Mouse (Mus musculus) adrenal gland, postnatal 10 days (tissue): ENCODE results near the gene Fam160b1. TPM values are rescaled to one million over a fixed set of nuclear protein-coding genes. Genes with fewer than 3 reads are reported as not detected.
A peak's percentile ranks its signal among the peaks of the same experiment; 100 is the strongest.

Experiments used
- DNase-seq: peaks from one replicate; pipeline ENCODE4 v3.0.0; 2021; ENCODE audit warnings: mixed read lengths
- total RNA-seq, 2 experiments: library from RNA; stranded (reverse); gene quantifications; 2 replicates each; pipeline ENCODE4 v1.2.3; 2021

Fam160b1 gene
- total RNA-seq, 2 experiments from 2014 or later, result 20.4 to 23.5 TPM

GRCm38 (mm10) chr19:57343860-57344259 lies 16.6 kb upstream of the Fam160b1 start:
- DNase-seq, result no peak

GRCm38 (mm10) chr19:57344678-57345077 lies 15.8 kb upstream of the Fam160b1 start:
- DNase-seq, result no peak

- DNase-seq, result no peak
Measured at GRCm38 (mm10) chr19:57349096-57349495, 11.4 kb upstream of the Fam160b1 start.

GRCm38 (mm10) chr19:57352337-57352935 lies 8.0 kb upstream of the Fam160b1 start:
- DNase-seq, result no peak

GRCm38 (mm10) chr19:57353228-57353627 lies 7.3 kb upstream of the Fam160b1 start:
- DNase-seq, result no peak

GRCm38 (mm10) chr19:57354050-57354449 lies 6.4 kb upstream of the Fam160b1 start:
- DNase-seq, result no peak

- DNase-seq, result no peak
Measured at GRCm38 (mm10) chr19:57354715-57355114, 5.8 kb upstream of the Fam160b1 start.

- DNase-seq, result no peak
Measured at GRCm38 (mm10) chr19:57355451-57356251, 4.8 kb upstream of the Fam160b1 start.

- no peak for DNase-seq
Measured at GRCm38 (mm10) chr19:57356273-57356672, 4.2 kb upstream of the Fam160b1 start.

- DNase-seq, result no peak
Measured at GRCm38 (mm10) chr19:57357244-57357643, 3.2 kb upstream of the Fam160b1 start.

GRCm38 (mm10) chr19:57357811-57358210 lies 2.7 kb upstream of the Fam160b1 start:
- DNase-seq, result no peak

GRCm38 (mm10) chr19:57358322-57358721 lies 2.2 kb upstream of the Fam160b1 start:
- DNase-seq, result peak; percentile 76

GRCm38 (mm10) chr19:57358836-57359598 lies 1.5 kb upstream of the Fam160b1 start:
- no peak for DNase-seq

GRCm38 (mm10) chr19:57359701-57360326 lies 666 bp upstream of the Fam160b1 start:
- peak; percentile 44 for DNase-seq

- DNase-seq, result peak; percentile 75
Measured at GRCm38 (mm10) chr19:57361131-57361938, 855 bp downstream of the Fam160b1 start.

- no peak for DNase-seq
Measured at GRCm38 (mm10) chr19:57361939-57362307, 1.4 kb downstream of the Fam160b1 start.

GRCm38 (mm10) chr19:57362586-57362985 lies 2.1 kb downstream of the Fam160b1 start:
- DNase-seq, result peak; percentile 43

- no peak for DNase-seq
Measured at GRCm38 (mm10) chr19:57363076-57363475, 2.6 kb downstream of the Fam160b1 start.

GRCm38 (mm10) chr19:57363538-57363937 lies 3.1 kb downstream of the Fam160b1 start:
- no peak for DNase-seq

GRCm38 (mm10) chr19:57364942-57365673 lies 4.6 kb downstream of the Fam160b1 start:
- peak; percentile 71 for DNase-seq

- DNase-seq, result no peak
Measured at GRCm38 (mm10) chr19:57366007-57366406, 5.5 kb downstream of the Fam160b1 start.
